Mouse (Mus musculus) CD8-positive naive resting alpha-beta T cell, adult 57 days (primary cell): ENCODE data around the gene Stard3. TPM values are rescaled to one million over a fixed set of nuclear protein-coding genes. Genes with fewer than 3 reads are reported as not detected.

Source experiments
- total RNA-seq: library from RNA; stranded (reverse); gene quantifications from one replicate; pipeline ENCODE4 v1.2.4, GENCODE M21; 2023

The Stard3 gene
- 40.9 TPM for total RNA-seq

GRCm38 (mm10) chr11:98358161-98359083 lies at the start of gene Stard3:
TSS of gene Stard3 (plus strand) at chr11:98358368.

GRCm38 (mm10) chr11:98329081-98329959 lies 28.8 kb upstream of the Stard3 start, which contains the start of gene Neurod2:
TSS of gene Neurod2 (minus strand) at chr11:98329648.

GRCm38 (mm10) chr11:98348083-98348961 lies 9.8 kb upstream of the Stard3 start, which contains the start of gene Ppp1r1b:
TSS of gene Ppp1r1b (plus strand) at chr11:98348404.

DNA sequence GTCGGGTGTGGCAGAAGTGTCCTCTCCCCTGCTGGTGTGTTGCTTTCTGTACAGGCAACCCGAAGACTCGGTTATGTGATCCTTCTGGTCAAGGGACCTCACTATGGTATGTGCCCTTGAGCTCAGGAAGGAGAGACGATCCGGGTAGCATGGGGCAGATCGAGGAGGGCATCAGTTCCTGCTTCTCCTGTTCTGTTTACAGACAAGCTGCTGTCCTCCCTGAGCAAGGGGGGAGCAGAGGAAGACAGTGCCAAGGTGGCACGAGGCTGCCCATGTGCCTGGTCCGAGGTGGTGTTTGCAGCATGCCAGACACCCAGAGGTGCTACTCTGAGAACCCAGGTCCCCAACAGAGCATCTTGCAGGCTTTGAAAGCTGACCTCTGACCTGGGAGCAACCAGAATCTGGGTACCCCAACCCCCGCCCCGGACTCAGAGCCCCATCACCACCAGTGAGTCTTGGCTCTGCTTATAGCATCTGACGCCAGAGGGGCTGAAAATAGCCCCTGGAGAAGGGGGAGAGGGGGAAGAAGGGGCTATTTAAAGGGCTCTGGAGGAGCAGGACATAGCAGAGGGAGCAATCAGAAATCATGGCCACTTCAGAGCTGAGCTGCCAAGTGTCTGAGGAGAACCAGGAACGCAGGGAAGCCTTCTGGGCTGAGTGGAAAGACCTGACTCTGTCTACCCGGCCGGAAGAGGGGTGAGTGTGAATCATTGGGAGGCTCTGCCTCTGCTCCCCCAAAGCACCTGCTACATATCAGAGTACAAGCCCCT lies 25.3 kb downstream of the Stard3 start, which contains the start of gene Tcap:
Gene Tcap, plus strand, starts transcription at position 551 of the 770 bp plus-strand sequence.

DNA sequence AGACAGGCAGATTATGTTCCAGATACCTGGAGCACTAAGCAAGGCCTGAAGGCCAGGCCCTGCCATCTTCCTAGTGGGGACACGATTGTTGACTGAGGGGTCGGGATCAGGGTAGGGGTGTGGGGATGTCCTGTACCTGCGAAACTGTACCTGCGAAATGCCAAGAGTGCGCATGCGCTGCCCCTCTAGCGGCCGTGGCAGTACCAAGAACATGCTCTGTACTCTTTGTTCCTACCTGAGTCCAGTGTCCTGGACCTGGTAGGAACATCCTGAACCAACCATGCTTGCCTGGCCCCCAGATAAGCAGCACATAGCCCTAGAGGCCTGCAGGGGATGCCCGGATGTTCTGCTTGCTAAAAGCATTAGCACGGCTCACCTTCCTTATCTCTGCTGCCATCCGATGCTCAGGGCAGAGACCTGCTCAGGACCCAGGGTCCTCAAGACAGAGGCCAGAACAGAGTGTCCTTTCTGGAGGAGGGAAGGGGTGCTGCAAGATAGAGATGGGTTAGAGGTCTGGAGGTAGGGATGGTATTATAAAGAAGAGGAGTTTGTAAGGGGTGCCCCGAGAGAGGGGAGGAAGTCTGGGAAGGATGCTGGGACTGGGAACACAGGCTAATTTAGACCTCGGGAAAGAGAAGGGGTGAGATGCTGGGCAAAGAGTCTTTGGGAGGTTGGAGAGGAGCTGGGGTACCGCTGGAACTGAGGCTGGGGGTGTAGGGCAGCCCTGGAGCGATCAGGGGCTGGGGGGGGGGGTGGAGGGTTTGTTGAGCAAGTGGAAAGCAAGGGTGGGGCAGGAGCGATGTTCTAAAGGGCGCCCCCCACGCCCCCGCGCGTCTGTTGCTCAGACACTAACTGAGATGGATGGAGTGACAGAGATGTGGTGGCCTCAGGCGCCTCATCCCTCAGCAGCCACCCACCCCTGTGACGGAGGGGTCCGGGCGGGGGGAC lies 27.7 kb downstream of the Stard3 start, which contains the start of gene Pnmt:
Gene Pnmt, plus strand, starts transcription at position 813 of the 948 bp plus-strand sequence.

DNA sequence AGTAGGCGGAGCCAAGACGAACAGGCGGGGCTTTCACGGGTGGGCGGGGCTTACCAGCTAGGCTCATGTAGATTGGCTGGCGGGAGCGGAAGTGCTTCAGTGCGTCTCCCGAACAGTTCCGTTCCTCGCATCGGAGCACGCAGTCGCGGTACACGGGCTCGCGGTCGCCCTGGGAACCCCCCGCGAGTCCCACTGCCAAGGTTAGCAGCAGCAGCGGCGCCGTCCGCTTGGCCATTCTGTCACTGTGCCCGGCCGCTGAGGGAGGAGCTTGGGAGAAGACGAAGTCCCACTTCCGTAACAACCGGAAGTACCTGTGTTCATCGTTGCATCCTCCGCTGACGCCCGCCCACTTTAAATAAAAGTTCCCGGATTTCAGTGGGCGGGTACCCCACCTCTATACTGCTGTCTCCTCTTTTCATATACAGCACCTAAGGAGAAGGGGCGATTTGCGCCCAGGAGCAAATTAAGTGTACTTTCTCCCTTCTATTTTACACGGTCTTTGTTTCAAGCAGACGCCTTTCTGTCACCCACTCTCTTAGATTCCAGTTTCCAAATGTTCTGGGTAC lies 42.1 kb downstream of the Stard3 start, which contains the start of gene Pgap3:
Gene Pgap3, minus strand, starts transcription at position 330 of the 566 bp plus-strand sequence.

GRCm38 (mm10) chr11:98412273-98412796 lies 54.2 kb downstream of the Stard3 start, which contains the start of gene Erbb2:
TSS of gene Erbb2 (plus strand) at chr11:98412470.

Other genes with a start within 250 kb of the Stard3 start
- 49.9 TPM for gene Fbxl20, start 208.0 kb upstream of the Stard3 start, total RNA-seq
- 75.5 TPM for gene Med1, start 165.1 kb upstream of the Stard3 start, total RNA-seq
- 88.6 TPM for gene Cdk12, start 155.3 kb upstream of the Stard3 start, total RNA-seq
- gene Neurod2, start 28.7 kb upstream of the Stard3 start, total RNA-seq: not detected
- gene Ppp1r1b, start 10.0 kb upstream of the Stard3 start, total RNA-seq: not detected
- not detected for gene Tcap, start 25.4 kb downstream of the Stard3 start, total RNA-seq
- not detected for gene Pnmt, start 28.1 kb downstream of the Stard3 start, total RNA-seq
- 11.3 TPM for gene Pgap3, start 42.1 kb downstream of the Stard3 start, total RNA-seq
- not detected for gene Erbb2, start 54.1 kb downstream of the Stard3 start, total RNA-seq
- gene Mien1, start 80.6 kb downstream of the Stard3 start, total RNA-seq: 43.0 TPM
- 0.31 TPM for gene Grb7, start 88.0 kb downstream of the Stard3 start, total RNA-seq
- gene Ikzf3, start 187.7 kb downstream of the Stard3 start, total RNA-seq: 178 TPM
- 3.7 TPM for gene Zpbp2, start 192.7 kb downstream of the Stard3 start, total RNA-seq
- gene Ormdl3, start 229.0 kb downstream of the Stard3 start, total RNA-seq: 20.5 TPM
- gene Lrrc3c, start 239.9 kb downstream of the Stard3 start, total RNA-seq: not detected